Mouse (Mus musculus): ENCODE results near the gene Glrx5. TPM values are rescaled to one million over a fixed set of nuclear protein-coding genes. Genes with fewer than 3 reads are reported as not detected.

Gene Glrx5
- polyA plus RNA-seq, 2 experiments, result 70.0 to 175 TPM

- 48% methylated on average over 8 of the region's 8 CpGs for WGBS
- Histone ChIP-seq H3K27ac (replicated peaks; ENCODE audit: low read depth, low read length) (no peak overlapping the region), H3K9ac (ENCODE audit: low read depth, low read length, severe bottlenecking) (no peak overlapping the region), H3K27me3 (ENCODE audit: control insufficient read depth, insufficient read depth, low read length) (no peaks in the 10 kb centered on the region), H3K4me2 (replicated peaks; ENCODE audit: low read depth, low read length, severe bottlenecking) (no peak overlapping the region), H3K36me3 (ENCODE audit: control insufficient read depth, insufficient read depth, low read length) (peaks cover 12% of the 10 kb centered on the region), H3K9me3 (ENCODE audit: control insufficient read depth, low read length) (peaks cover 3% of the 10 kb centered on the region; the same call in 1 of the 2 replicates), H3K4me3 (replicated peaks; ENCODE audit: low read length) (no peak overlapping the region), H3K4me1 (ENCODE audit: control insufficient read depth, insufficient read depth, low read length) (no peaks in the 10 kb centered on the region)
- DNase-seq (ENCODE audit: low spot score) (peak; percentile 74), ATAC-seq (ENCODE audit: low FRiP score, low read depth) (peak; percentile 27; the same call in 1 of the 2 replicates)
- no peak for TF ChIP-seq POLR2A (IDR thresholded peaks at IDR 0.05; ENCODE audit: borderline replicate concordance, extremely low read depth, insufficient read depth, insufficient read length)
Measured at GRCm38 (mm10) chr12:105025271-105025946, 7.1 kb upstream of the Glrx5 start.

- H3K27ac ChIP-seq (replicated peaks; ENCODE audit: low read depth, low read length), result no peak overlapping the region
- H3K36me3 ChIP-seq (ENCODE audit: control insufficient read depth, insufficient read depth, low read length), result peaks cover 12% of the 10 kb centered on the region
- TF ChIP-seq POLR2A (IDR thresholded peaks at IDR 0.05; ENCODE audit: borderline replicate concordance, extremely low read depth, insufficient read depth, insufficient read length), result no peak
- peaks cover 3% of the 10 kb centered on the region; the same call in 1 of the 2 replicates for H3K9me3 ChIP-seq (ENCODE audit: control insufficient read depth, low read length)
- H3K4me1 ChIP-seq (ENCODE audit: control insufficient read depth, insufficient read depth, low read length), result peaks cover 2% of the 10 kb centered on the region
- no peaks in the 10 kb centered on the region for H3K27me3 ChIP-seq (ENCODE audit: control insufficient read depth, insufficient read depth, low read length)
- H3K4me2 ChIP-seq (replicated peaks; ENCODE audit: low read depth, low read length, severe bottlenecking), result no peak overlapping the region
- WGBS, result 65% methylated on average over 10 of the region's 10 CpGs
- DNase-seq (ENCODE audit: low spot score) (no peak), ATAC-seq (ENCODE audit: low FRiP score, low read depth) (no peak)
- H3K9ac ChIP-seq (ENCODE audit: low read depth, low read length, severe bottlenecking), result no peak overlapping the region
- no peak overlapping the region for H3K4me3 ChIP-seq (replicated peaks; ENCODE audit: low read length)
Measured at GRCm38 (mm10) chr12:105025947-105026586, 6.4 kb upstream of the Glrx5 start.

DNA sequence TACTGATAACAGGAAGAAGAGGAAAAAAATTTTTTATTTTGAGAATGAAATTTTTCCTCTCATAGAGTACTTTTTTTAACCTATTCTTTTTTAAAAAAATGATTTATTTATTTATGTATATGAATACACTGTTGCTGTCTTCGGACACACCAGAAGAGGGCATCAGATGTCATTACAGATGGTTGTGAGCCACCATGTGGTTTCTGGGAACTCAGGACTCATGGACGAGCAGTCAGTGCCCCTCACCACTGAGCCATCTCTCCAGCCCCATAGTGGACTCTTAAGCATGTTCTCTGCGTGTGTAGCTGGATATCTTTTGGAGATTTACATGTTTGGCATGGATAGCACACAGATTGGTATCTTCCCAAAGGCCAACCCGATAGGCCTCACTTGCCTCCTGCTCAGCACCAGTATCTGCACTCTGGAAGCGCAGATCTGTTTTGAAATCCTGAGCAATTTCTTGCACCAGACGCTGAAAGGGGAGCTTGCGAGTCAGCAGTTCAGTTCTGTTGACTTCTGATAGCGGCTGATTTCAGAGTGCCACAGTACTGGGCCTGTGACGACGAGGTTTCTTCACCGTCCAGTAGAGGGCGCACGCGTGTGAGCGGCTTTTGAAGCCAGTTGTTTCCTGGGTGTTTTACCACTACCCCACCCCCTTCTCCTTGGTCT, 5.0 kb upstream of the Glrx5 start:
- ATAC-seq (ENCODE audit: low FRiP score, low read depth) (no peak), DNase-seq (ENCODE audit: low spot score) (peak; percentile 48)
- WGBS, result 33% methylated on average over 15 of the region's 15 CpGs

GRCm38 (mm10) chr12:105029890-105030289, 2.6 kb upstream of the Glrx5 start:
- DNase-seq (ENCODE audit: low spot score) (no peak), ATAC-seq (ENCODE audit: low FRiP score, low read depth) (no peak)
- TF ChIP-seq POLR2A (IDR thresholded peaks at IDR 0.05; ENCODE audit: borderline replicate concordance, extremely low read depth, insufficient read depth, insufficient read length), result no peak
- whole genome bisulfite sequencing, result 89% methylated on average over 9 of the region's 9 CpGs
- no peaks in the 10 kb centered on the region for H3K9me3 ChIP-seq (ENCODE audit: control insufficient read depth, low read length)
- peaks cover 12% of the 10 kb centered on the region for H3K36me3 ChIP-seq (ENCODE audit: control insufficient read depth, insufficient read depth, low read length)
- no peak overlapping the region for H3K4me2 ChIP-seq (replicated peaks; ENCODE audit: low read depth, low read length, severe bottlenecking)
- no peak overlapping the region for H3K9ac ChIP-seq (ENCODE audit: low read depth, low read length, severe bottlenecking)
- no peaks in the 10 kb centered on the region for H3K27me3 ChIP-seq (ENCODE audit: control insufficient read depth, insufficient read depth, low read length)
- peaks cover 19% of the 10 kb centered on the region for H3K4me1 ChIP-seq (ENCODE audit: control insufficient read depth, insufficient read depth, low read length)
- H3K4me3 ChIP-seq (replicated peaks; ENCODE audit: low read length), result no peak overlapping the region
- H3K27ac ChIP-seq (replicated peaks; ENCODE audit: low read depth, low read length), result no peak overlapping the region

More for the DNA sequence above, 5.0 kb upstream of the Glrx5 start:
- Histone ChIP-seq H3K27me3 (ENCODE audit: control insufficient read depth, insufficient read depth, low read length) (no peaks in the 10 kb centered on the region), H3K4me3 (replicated peaks; ENCODE audit: low read length) (no peak overlapping the region), H3K4me1 (ENCODE audit: control insufficient read depth, insufficient read depth, low read length) (peaks cover 4% of the 10 kb centered on the region), H3K9me3 (ENCODE audit: control insufficient read depth, low read length) (peaks cover 3% of the 10 kb centered on the region; the same call in 1 of the 2 replicates), H3K36me3 (ENCODE audit: control insufficient read depth, insufficient read depth, low read length) (peaks cover 12% of the 10 kb centered on the region), H3K27ac (replicated peaks; ENCODE audit: low read depth, low read length) (no peak overlapping the region), H3K9ac (ENCODE audit: low read depth, low read length, severe bottlenecking) (no peak overlapping the region), H3K4me2 (replicated peaks; ENCODE audit: low read depth, low read length, severe bottlenecking) (no peak overlapping the region)
- no peak for TF ChIP-seq POLR2A (IDR thresholded peaks at IDR 0.05; ENCODE audit: borderline replicate concordance, extremely low read depth, insufficient read depth, insufficient read length)
